Mouse (Mus musculus): Measurements from ENCODE around the gene Maff. TPM values are rescaled to one million over a fixed set of nuclear protein-coding genes. Genes with fewer than 3 reads are reported as not detected.

Gene Maff
- total RNA-seq, 4 experiments from 2014 or later: 1.2 to 3.8 (median 1.5) TPM

DNA sequence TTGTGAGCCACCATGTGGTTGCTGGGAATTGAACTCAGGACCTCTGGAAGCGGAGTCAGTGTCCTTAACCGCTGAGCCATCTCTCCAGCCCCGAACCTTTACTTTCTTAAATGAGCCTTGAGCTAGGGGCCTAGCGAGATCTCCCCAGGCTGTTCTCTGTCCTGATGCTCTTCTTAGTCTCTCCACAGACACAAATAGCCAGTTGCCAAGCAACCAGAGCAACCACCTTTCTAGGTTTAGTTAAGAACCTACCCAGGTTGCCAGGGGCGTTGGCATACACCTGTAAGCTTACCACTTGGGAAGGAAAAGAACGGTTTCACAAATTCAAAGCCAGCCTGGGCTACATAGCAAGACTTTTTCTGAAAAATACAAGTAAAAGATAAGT, 16.4 kb upstream of the Maff start:
- no peak for DNase-seq (ENCODE audit: low spot score in 2 of 2)

DNA sequence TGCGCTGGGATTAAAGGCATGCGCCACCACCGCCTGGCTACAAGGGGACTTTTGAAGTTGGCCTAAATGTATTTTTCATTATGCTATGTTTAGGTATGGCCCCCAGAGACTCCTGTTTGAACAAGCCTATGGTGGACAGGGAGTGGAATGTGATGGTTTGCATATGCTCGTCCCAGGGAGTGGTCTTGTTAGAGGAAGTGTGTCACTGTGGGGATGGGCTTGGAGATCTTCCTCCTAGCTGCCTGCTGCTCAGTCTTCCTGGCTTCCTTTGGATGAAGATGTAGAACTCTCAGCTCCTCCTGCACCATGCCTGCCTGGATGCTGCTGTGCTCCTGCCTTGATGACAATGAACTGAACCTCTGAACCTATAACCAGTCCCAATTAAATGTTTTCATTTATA, 15.9 kb upstream of the Maff start:
- DNase-seq (ENCODE audit: low spot score in 2 of 2): no peak

DNA sequence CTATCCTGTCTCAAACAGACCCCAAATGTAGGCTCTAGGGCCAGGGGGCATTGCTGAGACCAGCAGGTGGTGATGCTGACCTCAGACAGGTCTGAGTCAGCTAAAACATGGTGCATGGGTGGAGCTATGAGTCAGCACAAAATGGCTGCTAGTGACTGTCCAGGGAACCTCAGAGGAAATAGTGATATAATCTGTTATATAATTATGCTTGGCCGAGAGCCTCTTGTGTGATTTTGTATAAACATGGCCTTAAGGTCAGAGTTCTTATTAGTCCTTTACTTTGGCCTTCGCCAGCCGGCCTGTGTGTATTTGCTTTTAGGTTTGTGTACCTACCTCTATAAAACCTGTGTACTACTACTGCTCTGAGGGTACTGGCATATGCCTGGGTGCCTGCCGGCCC, 13.0 kb upstream of the Maff start:
- DNase-seq (ENCODE audit: low spot score in 2 of 2): no peak

DNA sequence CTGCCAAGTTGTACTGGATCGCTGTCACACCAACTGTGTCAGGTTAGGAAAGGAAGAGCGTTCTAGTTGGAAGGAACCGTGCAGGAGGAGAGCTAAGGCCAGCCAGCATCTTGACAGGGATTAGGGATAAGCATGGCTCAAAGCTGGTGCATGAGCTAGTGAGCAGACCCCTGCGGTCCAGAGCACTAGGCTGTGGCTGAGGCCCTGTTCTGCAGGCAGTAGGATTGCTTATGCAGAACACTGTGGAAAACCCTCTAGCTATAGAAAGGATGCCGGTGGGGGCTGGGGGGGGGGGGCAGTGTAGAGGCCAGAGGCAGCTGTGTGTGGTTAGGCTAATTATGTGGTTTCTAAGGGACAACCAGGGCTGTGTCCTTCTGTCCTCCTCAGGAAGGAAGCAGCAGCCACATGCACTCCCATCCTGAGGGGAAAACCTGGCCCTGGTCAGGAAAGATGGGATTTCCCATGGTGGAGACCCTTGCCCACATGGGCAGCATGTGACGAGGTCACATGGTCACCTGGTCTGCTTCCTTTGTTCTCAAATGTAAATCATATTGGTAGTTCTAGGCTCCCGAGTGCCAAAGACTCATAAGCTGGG, 11.3 kb upstream of the Maff start:
- DNase-seq (ENCODE audit: low spot score in 2 of 2): no peak

DNA sequence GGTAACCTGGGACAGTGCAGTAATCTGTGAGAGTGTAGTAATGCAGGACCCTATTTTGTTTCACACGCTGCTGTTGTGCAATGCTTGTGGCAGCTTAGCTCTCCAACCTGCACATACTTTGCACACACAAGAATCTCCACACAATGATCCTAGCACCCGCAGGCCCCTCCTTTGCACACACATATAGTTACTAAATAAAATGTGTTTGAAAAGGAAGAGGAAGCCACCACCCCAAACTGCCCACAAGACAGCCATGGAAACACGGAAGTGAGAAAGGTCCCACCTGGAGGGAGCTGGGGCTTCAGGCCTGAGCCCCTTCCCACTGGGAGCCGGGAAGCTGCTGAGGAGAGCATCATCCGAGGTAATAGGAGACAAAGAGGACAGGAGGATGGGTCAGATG, 7.4 kb upstream of the Maff start:
- DNase-seq (ENCODE audit: low spot score in 2 of 2): no peak

GRCm38 (mm10) chr15:79342641-79343337, 3.6 kb upstream of the Maff start:
- DNase-seq (ENCODE audit: low spot score in 2 of 2): no peak

- DNase-seq (ENCODE audit: low spot score in 2 of 2): no peak
Observed at GRCm38 (mm10) chr15:79344627-79345026, 1.8 kb upstream of the Maff start.

DNA sequence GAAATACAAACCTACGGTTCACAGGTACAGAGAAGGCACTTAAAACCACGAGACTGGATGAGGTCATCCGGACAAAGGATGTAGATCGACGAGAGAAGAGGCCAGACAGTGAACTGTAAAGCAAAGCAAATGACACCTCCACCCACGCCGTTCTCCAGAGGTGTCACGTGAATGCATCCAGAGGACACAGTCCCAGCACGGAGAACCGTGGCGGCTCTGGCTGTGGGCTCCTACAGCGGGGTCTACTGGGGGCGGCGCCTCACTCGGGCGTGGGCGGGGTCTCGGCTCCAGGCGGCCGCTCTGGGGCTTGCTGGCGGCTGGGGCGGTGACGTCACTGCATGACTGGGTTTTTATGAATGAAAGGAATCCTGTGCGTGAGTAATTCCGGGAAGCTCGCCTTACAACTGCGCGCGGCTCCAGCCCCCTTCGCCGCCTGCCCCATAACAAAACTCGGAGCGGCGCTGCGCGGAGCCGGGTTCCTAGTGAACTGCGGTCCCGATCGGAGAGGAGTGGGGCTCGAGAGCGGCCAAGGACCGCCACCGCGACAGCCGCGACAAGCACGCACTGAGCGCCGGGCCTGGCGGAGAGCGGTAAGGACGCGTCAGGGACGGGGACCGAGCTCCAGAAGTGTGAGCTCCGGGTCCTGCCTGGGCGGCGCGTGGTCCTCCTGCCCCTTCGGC, 884 bp downstream of the Maff start:
- DNase-seq (ENCODE audit: low spot score in 2 of 2): peak; percentile 58 to 75

DNA sequence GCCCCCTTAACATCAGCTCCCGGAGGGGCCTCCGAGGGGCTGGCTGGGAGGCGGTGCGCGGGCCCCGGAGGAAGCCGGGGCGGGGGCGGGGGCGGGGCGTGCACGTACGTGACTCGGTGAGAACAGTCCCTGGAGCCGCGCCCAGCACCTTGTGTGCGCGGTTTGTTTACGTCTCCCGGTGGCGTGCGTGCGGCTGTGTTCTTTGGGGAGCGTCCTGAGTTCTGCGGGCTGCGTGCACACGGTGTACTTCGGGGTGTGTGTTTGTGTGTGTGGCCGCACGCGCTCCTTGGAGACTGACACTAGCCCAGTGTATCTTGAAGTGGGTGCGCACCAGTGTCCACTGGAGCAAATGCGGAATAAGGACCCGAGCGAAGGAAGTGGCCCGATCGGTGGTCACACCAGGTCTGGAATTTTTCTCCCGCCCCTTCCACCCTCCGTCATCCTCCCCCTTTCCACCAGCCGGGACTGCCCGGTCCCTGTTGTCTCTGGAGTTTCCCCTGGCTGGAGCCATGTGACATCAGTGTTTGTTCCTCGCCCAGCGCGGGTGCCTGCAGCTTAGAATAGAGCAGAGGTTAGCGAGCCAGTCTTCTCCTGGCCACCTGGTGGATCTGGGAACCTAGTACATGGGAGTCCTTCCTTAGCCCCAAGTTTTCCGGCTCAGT, 1.6 kb downstream of the Maff start:
- DNase-seq (ENCODE audit: low spot score in 2 of 2): no peak

GRCm38 (mm10) chr15:79348651-79349050, 2.2 kb downstream of the Maff start:
- no peak for DNase-seq (ENCODE audit: low spot score in 2 of 2)

DNA sequence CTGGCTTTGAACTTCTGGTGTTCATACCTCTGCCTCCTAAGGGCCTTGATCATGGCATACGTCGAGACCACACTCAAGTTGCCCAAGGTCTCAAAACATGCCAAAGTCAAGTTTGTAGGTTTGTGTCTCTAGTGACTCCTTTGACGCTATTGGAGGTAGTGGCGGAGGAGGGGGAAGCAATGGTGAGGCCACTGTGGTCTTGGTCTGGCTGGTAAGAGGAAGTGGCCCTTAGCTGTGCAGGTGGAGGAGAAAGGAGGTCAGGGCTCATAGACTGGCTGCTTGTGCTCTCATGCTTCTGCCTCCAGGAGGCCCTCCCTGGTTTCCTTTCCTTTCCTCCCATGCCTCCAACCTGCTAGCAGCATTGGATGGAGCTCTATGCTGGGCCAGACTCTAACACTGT, 4.4 kb downstream of the Maff start:
- no peak for DNase-seq (ENCODE audit: low spot score in 2 of 2)

DNA sequence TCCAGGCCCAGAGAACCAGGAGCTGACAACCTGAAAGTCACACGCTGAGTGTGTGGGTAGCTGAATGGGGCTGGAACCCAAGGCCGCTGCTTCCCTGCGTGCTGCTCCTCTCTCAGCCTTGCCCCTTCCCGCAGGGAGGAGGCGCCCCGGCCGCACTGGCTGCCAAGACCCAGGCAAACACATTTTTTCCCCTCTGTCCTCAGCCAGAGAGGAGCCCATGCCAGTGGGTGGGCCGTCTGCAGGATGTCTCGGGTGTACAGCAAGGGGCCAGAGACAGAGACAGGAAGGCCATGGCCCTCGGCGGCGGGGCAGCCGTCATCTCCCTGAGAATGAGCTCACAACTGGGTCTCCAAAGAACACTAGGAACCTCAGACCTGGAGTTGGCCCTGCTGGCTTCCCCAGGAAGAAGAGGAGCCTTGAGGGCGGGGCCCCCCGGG, 4.9 kb downstream of the Maff start:
- no peak for DNase-seq (ENCODE audit: low spot score in 2 of 2)

GRCm38 (mm10) chr15:79352479-79352878, 6.1 kb downstream of the Maff start:
- DNase-seq (ENCODE audit: low spot score in 2 of 2): no peak

- no peak for DNase-seq (ENCODE audit: low spot score in 2 of 2)
Observed at GRCm38 (mm10) chr15:79353690-79354305, 7.4 kb downstream of the Maff start.

- DNase-seq (ENCODE audit: low spot score in 2 of 2): no peak
Observed at GRCm38 (mm10) chr15:79354619-79355018, 8.2 kb downstream of the Maff start.

GRCm38 (mm10) chr15:79356481-79356880, 10.1 kb downstream of the Maff start:
- no peak for DNase-seq (ENCODE audit: low spot score in 2 of 2)

GRCm38 (mm10) chr15:79357036-79357911, 10.9 kb downstream of the Maff start:
- DNase-seq (ENCODE audit: low spot score in 2 of 2): no peak

DNA sequence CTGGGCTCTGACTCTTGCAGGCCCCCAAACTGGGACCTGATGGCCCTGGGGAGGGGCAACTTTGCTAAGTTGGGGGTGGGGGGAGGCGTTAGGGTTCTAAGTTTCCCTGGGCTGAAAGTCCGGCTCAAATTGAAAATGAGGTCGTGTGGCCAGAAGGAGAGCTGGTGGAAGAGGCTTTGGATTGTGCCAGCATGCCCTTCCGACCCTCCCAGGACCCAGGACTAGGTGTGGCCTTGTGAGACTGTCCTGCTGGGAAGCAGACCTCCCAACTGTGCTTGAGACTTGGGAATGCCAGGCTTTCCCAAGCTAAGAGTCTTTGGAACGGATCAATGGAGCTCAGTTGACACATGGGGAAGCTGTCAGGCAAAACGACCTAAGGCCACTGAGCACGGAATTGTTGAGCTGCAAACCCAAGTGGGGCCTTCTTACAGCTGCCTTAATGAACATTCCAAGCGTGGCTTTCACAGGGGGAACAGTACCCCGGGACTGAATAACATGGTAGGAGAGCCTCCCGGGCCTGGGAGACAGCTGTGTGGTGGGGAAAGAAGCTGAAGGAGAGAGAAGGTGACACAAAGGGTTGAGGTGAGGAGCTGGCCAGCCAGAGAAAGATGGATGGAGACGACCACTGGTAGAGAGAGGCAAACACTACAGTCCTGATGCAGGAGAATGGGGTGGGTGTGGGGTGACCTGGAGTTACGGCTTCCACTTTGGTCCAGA, 11.7 kb downstream of the Maff start:
- DNase-seq (ENCODE audit: low spot score in 2 of 2): no peak

- DNase-seq (ENCODE audit: low spot score in 2 of 2): no peak
Observed at GRCm38 (mm10) chr15:79359954-79360353, 13.5 kb downstream of the Maff start.

GRCm38 (mm10) chr15:79360371-79360770, 13.9 kb downstream of the Maff start:
- no peak for DNase-seq (ENCODE audit: low spot score in 2 of 2)

Data from left cerebral cortex, adult 8-10 months (tissue).